Mouse (Mus musculus) myocyte (in vitro differentiated cells): Measurements from ENCODE around the gene Hyal3.

Experiments used
- CEBPB ChIP-seq: IDR thresholded peaks from 2 replicates; pipeline ENCODE4 v1.6.1; 2011; ENCODE audit warnings: mild to moderate bottlenecking, moderate library complexity; ENCODE audit not compliant: poor library complexity, insufficient read depth, severe bottlenecking
- E2F4 ChIP-seq: IDR thresholded peaks from one replicate; pipeline ENCODE4 v1.6.1; 2011; ENCODE audit warnings: mild to moderate bottlenecking, control low read depth, moderate library complexity; ENCODE audit not compliant: insufficient read depth
- MAX ChIP-seq: IDR thresholded peaks from one replicate; pipeline ENCODE4 v1.6.1; 2011; ENCODE audit warnings: low read depth, mild to moderate bottlenecking, control low read depth
- MYOD1 ChIP-seq, 3 experiments: IDR thresholded peaks; one replicate each; pipeline ENCODE4 v1.6.1; 2011; ENCODE audit warnings: control low read depth in 2 of 3, low read depth in 2 of 3, mild to moderate bottlenecking in 2 of 3, moderate library complexity in 1 of 3; ENCODE audit not compliant: insufficient read length in 2 of 3, control insufficient read depth in 1 of 3
- MYOG ChIP-seq, 3 experiments: IDR thresholded peaks; one replicate each; pipeline ENCODE4 v1.6.1; 2011; ENCODE audit warnings: control low read depth in 2 of 3, low read depth in 2 of 3, mild to moderate bottlenecking in 2 of 3; ENCODE audit not compliant: insufficient read length in 2 of 3, control insufficient read depth in 1 of 3, insufficient read depth in 1 of 3
- POLR2A ChIP-seq: IDR thresholded peaks from one replicate; pipeline ENCODE4 v1.6.1; 2011; ENCODE audit warnings: low read depth, mild to moderate bottlenecking, control low read depth, moderate library complexity; ENCODE audit not compliant: insufficient read length
- POLR2AphosphoS2 ChIP-seq: IDR thresholded peaks from one replicate; pipeline ENCODE4 v1.6.1; 2011; ENCODE audit warnings: low read depth, control low read depth; ENCODE audit not compliant: insufficient read length
- TCF12 ChIP-seq: IDR thresholded peaks from one replicate; pipeline ENCODE4 v1.6.1; 2011; ENCODE audit warnings: mild to moderate bottlenecking, control low read depth; ENCODE audit not compliant: poor library complexity, insufficient read depth, severe bottlenecking
- USF1 ChIP-seq: IDR thresholded peaks from one replicate; pipeline ENCODE4 v1.6.1; 2011; ENCODE audit warnings: low read depth, mild to moderate bottlenecking, control low read depth, moderate library complexity

GRCm38 (mm10) chr9:107611456-107612190 is 31.0 kb downstream of the Hyal3 start:
- TF ChIP-seq USF1 (no peak), MAX (no peak), POLR2A (no peak), MYOG (IDR thresholded peaks at IDR 0.05; ENCODE audit: control insufficient read depth in 1 of 3, insufficient read depth in 1 of 3, insufficient read length in 2 of 3, low read depth in 2 of 3) (peak in 2 of 3 experiments; percentile 62 to 89), MYOD1 (IDR thresholded peaks at IDR 0.05; ENCODE audit: control insufficient read depth in 1 of 3, insufficient read length in 2 of 3, low read depth in 2 of 3) (peak; percentile 51 to 54 (median 53)), E2F4 (no peak), POLR2AphosphoS2 (peak; percentile 17), CEBPB (no peak), TCF12 (peak; percentile 64)
